Mouse (Mus musculus): Measurements from ENCODE around the gene Il11.

Il11 gene

DNA sequence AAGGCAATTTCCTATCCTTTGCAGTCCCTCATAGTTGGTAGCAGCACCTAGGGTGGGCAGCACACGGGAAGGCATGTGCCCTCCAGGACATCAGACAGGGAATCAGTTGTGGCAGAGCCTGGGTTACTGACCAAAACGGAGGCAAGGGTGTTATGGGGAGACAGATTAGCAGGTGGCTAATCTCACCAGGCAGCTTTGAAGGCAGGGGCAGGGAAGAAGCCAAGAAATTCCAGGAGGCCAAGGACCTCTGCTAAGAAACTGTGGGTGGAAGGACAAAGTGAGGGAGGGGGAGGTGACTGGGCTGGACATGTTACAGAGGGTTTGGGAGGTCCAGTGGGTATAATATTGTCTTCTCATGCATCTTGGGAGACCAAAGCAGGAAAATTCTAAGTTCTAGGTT is 39.3 kb downstream of the Il11 start:
- in situ Hi-C loops (cut with MboI) = no loop called here

DNA sequence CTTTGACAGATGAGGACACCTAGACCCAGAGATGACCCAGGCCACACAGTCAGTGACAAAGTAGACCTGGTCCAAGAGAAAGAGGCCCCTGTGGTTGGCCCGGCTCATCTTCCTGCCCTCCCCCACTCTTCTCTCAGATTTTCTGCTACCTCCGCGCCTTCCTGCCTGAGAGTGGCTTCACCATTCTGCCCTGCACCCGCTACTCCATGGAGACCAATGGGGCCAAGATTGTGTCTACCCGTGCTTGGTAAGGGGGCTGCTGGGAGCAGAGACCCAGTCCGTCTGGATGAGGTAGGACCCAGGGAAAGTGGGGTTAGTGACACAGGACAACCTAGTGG is 40.2 kb downstream of the Il11 start:
- in situ Hi-C loops (cut with MboI) = no loop called here

DNA sequence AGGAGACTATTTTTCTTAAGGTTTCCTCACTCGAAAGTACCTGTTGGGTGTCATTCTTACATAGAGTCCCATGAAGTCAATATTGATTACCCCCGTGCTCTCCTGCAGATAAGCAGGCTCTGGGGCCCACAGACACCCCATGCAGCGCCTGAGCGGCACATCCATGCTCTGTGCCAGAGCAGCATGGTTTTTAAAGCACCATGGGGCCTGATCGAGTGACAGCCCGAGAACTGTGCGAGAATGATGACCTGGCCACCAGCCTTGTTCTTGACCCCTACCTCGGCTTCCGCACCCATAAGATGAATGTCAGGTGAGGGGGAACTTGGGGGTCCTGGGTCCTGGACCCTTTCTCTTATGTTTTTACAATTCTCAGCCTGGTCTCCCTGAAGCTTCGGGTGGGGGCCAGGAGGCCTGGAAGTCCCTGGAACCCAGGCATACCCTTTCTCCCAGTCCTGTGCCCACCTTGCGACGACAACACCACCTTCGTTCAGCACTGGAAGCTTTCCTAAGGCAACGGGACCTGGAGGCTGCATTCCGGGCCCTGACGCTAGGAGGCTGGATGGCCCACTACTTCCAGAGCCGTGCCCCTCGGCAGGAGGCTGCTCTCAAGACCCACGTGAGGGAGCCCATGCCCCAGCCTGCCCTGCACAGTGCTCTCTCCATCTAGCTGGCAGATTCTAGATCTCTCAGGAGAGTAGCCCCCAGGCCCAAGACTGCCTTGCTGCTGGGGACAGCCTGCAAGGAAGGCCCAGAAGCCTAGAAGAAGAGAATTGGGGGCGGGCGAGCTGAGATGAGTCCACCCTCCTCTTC is 40.8 kb downstream of the Il11 start:
- in situ Hi-C loops (cut with MboI) = no loop called here

DNA sequence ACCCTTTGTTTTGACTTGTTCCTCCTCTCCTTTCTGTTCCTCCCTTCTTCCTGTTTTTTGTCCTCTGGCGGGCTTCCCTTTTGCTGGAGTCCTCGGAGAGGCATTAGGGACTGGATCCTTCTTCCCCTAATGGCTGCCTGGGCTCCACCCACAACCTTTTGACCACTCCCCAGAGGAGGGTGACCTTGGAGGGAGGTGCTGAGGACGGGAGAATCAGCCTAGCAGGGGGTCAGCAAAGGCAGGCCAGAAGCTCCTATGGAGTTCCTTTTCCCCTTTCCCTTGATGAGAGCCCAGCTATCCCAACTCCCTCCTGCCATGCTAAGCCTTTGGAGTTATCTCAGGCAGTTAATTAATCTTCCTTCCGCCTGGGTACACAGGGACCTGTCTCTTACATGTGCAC is 41.5 kb downstream of the Il11 start:
- in situ Hi-C loops (cut with MboI) = no loop called here

DNA sequence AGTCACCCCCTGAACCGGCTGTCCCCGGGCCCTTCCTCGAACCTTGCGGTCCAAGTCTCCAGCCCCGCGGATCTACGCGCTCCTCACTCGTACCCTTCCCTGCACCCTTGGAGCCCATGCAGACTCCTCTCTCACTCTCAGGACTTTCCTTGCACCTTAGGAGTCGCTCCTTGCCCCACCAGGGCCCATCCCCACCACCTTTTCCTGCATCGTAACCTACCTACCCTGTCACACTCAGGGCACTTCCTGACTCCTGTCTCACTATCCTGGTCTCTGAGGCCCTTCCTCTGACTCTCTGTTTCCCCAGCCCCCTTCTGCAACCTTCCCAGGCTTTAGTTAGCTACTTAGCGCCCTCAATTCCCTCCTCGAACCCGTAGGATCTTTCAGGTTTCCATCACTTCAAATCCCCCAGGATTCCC is 42.3 kb downstream of the Il11 start:
- in situ Hi-C loops (cut with MboI) = no loop called here

DNA sequence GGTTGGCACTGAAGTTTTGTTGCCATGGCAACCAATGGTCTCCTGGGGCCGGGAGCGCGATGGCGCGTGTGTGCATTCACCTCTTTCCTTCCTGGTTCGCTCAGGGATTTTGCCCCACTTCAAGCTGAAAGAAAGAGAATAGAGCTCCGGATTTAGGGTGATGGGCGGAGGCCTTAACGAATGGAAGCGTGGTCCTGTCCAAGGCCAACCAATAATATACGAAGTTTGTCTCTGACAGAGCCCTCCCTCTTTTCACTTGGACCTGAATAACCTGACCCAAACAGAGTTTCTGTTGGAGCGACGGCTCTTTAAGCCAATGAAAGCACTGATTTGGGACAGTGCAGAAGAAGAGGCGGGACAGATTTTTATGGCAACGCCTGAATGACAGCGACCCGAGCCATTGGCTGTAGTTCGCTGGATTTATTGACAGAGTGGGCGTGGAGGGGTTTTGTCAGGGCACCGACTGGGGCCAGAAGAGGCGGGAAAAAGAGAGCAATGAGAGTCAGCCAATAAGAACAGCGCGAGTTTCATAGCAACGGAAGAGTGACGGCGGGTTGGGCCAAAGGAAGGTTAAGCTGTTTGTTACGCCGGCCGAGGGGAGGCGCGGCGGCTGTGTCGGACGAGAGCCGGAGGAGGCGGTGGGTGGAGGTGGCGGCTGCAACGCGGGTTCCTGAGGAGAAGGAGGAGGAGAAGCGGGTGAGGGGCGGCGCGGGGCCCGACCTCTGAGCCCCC is 42.9 kb downstream of the Il11 start, which contains the start of gene Kmt5c:
TSS of gene Kmt5c (plus strand) at position 572 of the 732 bp plus-strand sequence.
- in situ Hi-C loops (cut with MboI) = no loop called here

DNA sequence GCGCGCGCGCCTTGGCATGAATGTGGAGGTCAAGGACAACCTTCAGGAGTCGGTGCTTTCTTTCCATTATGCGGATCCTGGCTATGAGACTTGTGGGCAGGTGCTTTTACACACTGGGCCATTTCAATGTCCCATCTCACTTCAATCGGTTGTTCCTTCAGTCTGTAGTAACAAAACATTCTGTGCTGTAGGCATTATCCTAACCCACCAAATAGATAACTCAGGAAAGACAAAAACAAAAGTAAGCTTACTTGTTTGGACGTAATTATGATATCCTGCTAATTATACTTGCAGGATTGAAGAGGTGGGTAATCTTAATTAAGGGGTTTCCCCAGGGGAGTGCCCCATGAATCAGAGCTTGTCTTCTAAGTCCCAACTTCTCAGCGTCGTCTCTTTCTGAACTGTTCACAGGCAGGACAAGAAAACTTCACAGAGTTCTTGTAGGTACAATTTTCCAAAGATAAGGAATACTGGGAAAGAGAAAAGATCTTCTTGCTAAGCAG is 43.6 kb downstream of the Il11 start:
- in situ Hi-C loops (cut with MboI) = no loop called here

DNA sequence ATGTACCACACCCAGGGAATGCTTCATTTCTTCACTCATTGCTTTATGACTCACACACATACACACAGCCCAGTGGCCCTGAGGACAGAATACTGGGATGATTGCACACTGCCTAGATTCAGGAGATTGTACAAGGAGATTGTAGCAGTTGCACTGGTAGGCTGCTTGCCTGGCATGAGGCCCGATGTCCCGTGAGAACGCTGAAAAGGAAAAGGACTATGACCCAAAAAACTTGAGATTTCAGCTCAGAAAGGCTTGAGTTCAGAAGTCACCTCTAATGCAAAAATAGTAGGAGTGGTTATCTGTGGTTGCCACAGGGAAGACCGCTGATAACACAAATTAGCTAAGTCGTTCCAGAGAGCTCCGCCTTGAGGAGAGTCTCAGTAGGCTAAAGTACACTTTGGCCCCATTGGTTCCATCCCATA is 49.7 kb downstream of the Il11 start:
- in situ Hi-C loops (cut with MboI) = no loop called here

DNA sequence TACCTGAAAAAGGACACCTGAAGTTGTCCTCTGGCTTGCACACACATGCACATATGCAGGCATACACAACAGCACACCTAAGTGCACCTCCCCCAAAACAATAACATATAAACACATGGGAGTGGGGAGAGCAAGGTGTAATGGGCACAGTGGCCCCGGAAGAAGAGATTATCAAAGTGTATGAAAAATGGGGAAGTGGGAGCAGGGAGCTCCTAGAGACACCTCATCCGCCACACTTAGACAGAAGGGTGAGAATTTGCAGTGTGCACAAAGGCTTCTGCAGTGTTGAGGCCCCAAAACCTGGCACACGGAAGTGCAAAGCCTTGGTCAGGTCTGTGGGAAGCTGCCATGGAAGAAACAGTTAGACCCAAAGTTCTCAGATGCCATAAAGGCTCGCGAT is 51.6 kb downstream of the Il11 start:
- in situ Hi-C loops (cut with MboI) = no loop called here

DNA sequence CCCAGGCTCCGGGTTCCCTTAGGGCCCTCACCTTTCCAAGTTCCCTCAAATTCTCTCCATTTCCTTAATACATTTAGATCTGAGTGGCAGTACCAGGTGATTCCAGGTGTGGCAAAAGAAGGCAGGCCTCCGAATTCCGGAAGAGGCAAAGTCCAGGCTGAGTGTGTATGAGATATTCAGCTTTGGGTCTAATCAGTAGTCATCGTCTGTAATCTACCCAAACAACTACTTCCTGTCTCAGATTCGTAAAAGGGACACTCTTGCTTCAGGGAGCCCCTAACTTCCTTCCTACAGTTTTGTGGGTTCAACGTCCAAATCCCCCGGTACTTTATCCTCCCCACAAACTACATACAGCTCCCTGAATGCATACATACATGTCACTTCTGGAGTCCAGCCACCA is 57.5 kb downstream of the Il11 start, which contains the start of gene Tmem150b:
TSS of gene Tmem150b (minus strand) at position 81 of the 400 bp plus-strand sequence.
- in situ Hi-C loops (cut with MboI) = no loop called here

DNA sequence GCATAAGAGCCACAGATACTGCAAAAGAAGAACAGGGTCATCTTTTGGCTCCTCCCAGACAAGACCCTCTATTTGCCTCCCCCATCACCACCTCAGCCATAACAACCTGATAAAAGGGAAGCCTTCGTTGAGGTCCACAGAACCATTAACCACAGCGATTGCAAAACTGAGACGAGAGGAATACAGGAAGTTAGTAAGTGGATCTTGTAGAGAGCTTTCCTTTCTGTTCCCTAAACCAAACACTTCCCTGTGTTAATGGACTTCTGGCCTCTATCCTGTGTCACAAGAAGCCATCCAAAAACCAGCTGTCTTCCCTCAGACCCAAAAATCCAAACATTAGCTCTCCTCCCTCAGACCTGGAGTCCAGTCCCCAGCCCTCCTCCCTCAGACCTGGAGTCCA is 58.3 kb downstream of the Il11 start:
- in situ Hi-C loops (cut with MboI) = no loop called here

DNA sequence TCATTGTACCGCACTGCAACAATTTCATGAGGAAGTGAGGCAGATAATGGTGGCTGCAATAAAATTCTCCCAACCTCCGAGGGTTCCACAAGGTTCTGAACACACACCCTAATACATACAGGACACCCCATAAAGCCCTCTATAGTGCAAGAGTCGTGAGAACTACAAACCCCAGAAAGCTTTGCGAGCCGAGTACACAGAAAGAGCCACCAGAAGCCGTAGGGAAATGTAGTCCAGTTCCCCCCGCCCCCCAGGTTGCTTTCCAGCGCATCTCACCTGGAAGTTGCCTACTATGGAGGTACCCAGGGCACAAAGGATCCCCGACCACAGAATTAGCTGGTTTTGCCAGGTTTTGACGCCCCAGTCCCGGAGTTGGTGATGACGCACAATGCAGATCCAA is 59.2 kb downstream of the Il11 start:
- in situ Hi-C loops (cut with MboI) = no loop called here
